Mouse (Mus musculus): ENCODE results near the gene Gm21973. TPM values are rescaled to one million over a fixed set of nuclear protein-coding genes. Genes with fewer than 3 reads are reported as not detected.

The Gm21973 gene
- polyA plus RNA-seq, 1 experiment from 2014 or later, result not detected

GRCm38 (mm10) chr15:10409842-10410241 lies 84.7 kb downstream of the Gm21973 start:
- Histone ChIP-seq H3K4me3 (no peak overlapping the region), H3K4me2 (no peak overlapping the region), H3K9ac (no peak overlapping the region), H3K36me3 (no peaks in the 10 kb centered on the region), H3K27me3 (replicated peaks) (no peaks in the 10 kb centered on the region), H3K4me1 (replicated peaks) (no peaks in the 10 kb centered on the region), H3K27ac (ENCODE audit: poor library complexity, severe bottlenecking) (no peak overlapping the region), H3K9me3 (replicated peaks) (no peaks in the 10 kb centered on the region)
- WGBS, result 71% methylated on average over 3 of the region's 3 CpGs
- no peak for ATAC-seq (ENCODE audit: insufficient number of reproducible peaks, low FRiP score)

DNA sequence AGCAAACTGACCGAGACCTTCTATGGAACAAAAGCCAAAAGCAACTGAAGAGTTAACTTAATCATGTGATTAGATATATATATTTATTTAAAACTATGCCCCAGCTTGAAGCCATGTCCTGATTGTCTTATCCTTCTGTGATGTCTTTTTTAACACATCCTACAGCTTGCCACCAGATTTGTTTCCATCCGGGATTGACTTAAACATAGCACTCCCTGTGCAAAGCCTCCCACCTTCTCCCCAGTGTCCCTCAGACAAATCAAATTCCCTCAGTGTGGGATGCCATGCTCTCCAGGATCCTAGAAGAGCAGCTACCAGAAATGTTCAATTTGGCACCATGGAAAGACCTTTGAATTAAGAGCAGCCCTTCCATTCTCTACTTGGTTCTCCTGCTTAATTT lies 85.7 kb downstream of the Gm21973 start:
- H3K36me3 ChIP-seq, result no peaks in the 10 kb centered on the region
- H3K27me3 ChIP-seq (replicated peaks), result no peaks in the 10 kb centered on the region
- H3K4me1 ChIP-seq (replicated peaks), result no peaks in the 10 kb centered on the region
- no peak overlapping the region for H3K4me2 ChIP-seq
- no peak overlapping the region for H3K9ac ChIP-seq
- no peak overlapping the region for H3K27ac ChIP-seq (ENCODE audit: poor library complexity, severe bottlenecking)
- no peak for ATAC-seq (ENCODE audit: insufficient number of reproducible peaks, low FRiP score)
- H3K4me3 ChIP-seq, result no peak overlapping the region
- H3K9me3 ChIP-seq (replicated peaks), result no peaks in the 10 kb centered on the region
- WGBS, result 75% methylated on average over 2 of the region's 2 CpGs

DNA sequence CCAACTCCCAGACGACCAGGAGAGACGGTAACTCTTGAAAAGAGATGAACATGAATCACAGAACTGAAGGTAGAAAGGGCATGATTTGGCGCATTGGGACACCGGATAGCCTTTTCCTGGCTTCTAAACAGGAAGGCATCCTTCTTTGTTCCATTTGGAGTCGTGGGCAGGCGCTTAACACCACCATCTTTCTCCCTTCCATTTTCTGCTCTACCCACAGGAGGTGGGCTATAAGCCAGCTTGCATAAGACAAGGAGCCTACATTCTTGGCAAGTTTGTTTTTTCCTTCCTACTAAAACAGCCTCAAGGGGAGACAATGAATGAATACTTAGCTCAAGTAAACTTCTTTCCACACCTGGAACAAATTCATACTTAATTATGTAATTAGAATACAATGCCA lies 88.5 kb downstream of the Gm21973 start:
- no peak overlapping the region for H3K9ac ChIP-seq

GRCm38 (mm10) chr15:10421138-10421784 lies 96.1 kb downstream of the Gm21973 start:
- Histone ChIP-seq H3K9ac (no peak overlapping the region), H3K4me2 (no peak overlapping the region), H3K27ac (ENCODE audit: poor library complexity, severe bottlenecking) (no peak overlapping the region), H3K36me3 (no peaks in the 10 kb centered on the region), H3K9me3 (replicated peaks) (no peaks in the 10 kb centered on the region), H3K4me1 (replicated peaks) (no peaks in the 10 kb centered on the region), H3K4me3 (no peak overlapping the region), H3K27me3 (replicated peaks) (no peaks in the 10 kb centered on the region)
- no peak for ATAC-seq (ENCODE audit: insufficient number of reproducible peaks, low FRiP score)
- WGBS, result 31% methylated on average over 7 of the region's 7 CpGs

More for the DNA sequence above, 88.5 kb downstream of the Gm21973 start:
- 81% methylated on average over 6 of the region's 6 CpGs for WGBS
- ATAC-seq (ENCODE audit: insufficient number of reproducible peaks, low FRiP score), result no peak
- no peaks in the 10 kb centered on the region for H3K27me3 ChIP-seq (replicated peaks)
- no peak overlapping the region for H3K27ac ChIP-seq (ENCODE audit: poor library complexity, severe bottlenecking)
- no peak overlapping the region for H3K4me2 ChIP-seq
- H3K36me3 ChIP-seq, result no peaks in the 10 kb centered on the region
- no peak overlapping the region for H3K4me3 ChIP-seq
- no peaks in the 10 kb centered on the region for H3K9me3 ChIP-seq (replicated peaks)
- H3K4me1 ChIP-seq (replicated peaks), result no peaks in the 10 kb centered on the region

- H3K4me1 ChIP-seq (replicated peaks), result no peaks in the 10 kb centered on the region
- no peaks in the 10 kb centered on the region for H3K9me3 ChIP-seq (replicated peaks)
- ATAC-seq (ENCODE audit: insufficient number of reproducible peaks, low FRiP score), result no peak
- H3K4me2 ChIP-seq, result no peak overlapping the region
- H3K27ac ChIP-seq (ENCODE audit: poor library complexity, severe bottlenecking), result no peak overlapping the region
- no peak overlapping the region for H3K4me3 ChIP-seq
- H3K9ac ChIP-seq, result no peak overlapping the region
- 68% methylated on average over 1 of the region's 1 CpGs for WGBS
- no peaks in the 10 kb centered on the region for H3K36me3 ChIP-seq
- no peaks in the 10 kb centered on the region for H3K27me3 ChIP-seq (replicated peaks)
Measured at GRCm38 (mm10) chr15:10421785-10422144, 96.6 kb downstream of the Gm21973 start.

Other genes starting within 250 kb of the Gm21973 start
- 1.6 and 2.0 TPM in 2 replicates for gene Prlr, start 148.1 kb upstream of the Gm21973 start, polyA plus RNA-seq (2016; fragmentation: Nextera tagmentation; extraction: Ambion mirVana)
- gene Agxt2, start 33.2 kb downstream of the Gm21973 start, polyA plus RNA-seq (2016; fragmentation: Nextera tagmentation; extraction: Ambion mirVana), result not detected in 2 replicates
- gene Dnajc21, start 145.1 kb downstream of the Gm21973 start, polyA plus RNA-seq (2016; fragmentation: Nextera tagmentation; extraction: Ambion mirVana), result 13.0 and 13.2 TPM in 2 replicates
- gene Brix1, start 160.6 kb downstream of the Gm21973 start, polyA plus RNA-seq (2016; fragmentation: Nextera tagmentation; extraction: Ambion mirVana), result 79.7 and 85.8 TPM in 2 replicates
- 21.0 and 23.2 TPM in 2 replicates for gene Rad1, start 160.6 kb downstream of the Gm21973 start, polyA plus RNA-seq (2016; fragmentation: Nextera tagmentation; extraction: Ambion mirVana)
- not detected in 2 replicates for gene Ttc23l, start 233.3 kb downstream of the Gm21973 start, polyA plus RNA-seq (2016; fragmentation: Nextera tagmentation; extraction: Ambion mirVana)